Mouse (Mus musculus) liver, embryonic 14.5 days (tissue): ENCODE results near the gene Tefm.

Experiments
- CTCF ChIP-seq: IDR thresholded peaks from 2 replicates; pipeline ENCODE4 v1.5.1; 2016; ENCODE audit warnings: antibody characterized with exemption, low read depth, control low read depth
- EP300 ChIP-seq: IDR thresholded peaks from 2 replicates; pipeline ENCODE4 v1.6.1; 2016; ENCODE audit warnings: antibody characterized with exemption, low read depth

DNA sequence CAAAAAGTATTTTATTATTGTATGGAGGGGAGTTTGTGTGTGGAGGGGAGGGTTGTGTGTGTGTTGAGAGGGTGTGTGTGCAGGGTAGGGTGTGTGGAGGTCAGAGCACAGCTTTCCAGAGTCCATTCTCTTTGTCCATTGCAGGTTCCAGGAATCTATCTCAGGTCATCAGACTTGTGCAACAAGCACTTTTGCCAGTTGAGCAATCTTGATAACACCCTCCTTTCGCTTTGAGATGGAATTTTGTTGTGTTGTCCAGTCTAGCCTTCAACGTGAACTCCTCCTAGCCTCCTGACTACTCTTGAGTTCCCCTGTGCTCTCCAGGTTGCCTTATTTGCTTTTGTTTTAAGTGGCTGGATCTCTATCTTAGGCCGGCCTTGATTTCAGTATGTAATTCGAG lies 48.3 kb upstream of the Tefm start:
- TF ChIP-seq CTCF (no peak), EP300 (no peak)
